Mouse (Mus musculus): ENCODE results near the gene Bap1.

The Bap1 gene

DNA sequence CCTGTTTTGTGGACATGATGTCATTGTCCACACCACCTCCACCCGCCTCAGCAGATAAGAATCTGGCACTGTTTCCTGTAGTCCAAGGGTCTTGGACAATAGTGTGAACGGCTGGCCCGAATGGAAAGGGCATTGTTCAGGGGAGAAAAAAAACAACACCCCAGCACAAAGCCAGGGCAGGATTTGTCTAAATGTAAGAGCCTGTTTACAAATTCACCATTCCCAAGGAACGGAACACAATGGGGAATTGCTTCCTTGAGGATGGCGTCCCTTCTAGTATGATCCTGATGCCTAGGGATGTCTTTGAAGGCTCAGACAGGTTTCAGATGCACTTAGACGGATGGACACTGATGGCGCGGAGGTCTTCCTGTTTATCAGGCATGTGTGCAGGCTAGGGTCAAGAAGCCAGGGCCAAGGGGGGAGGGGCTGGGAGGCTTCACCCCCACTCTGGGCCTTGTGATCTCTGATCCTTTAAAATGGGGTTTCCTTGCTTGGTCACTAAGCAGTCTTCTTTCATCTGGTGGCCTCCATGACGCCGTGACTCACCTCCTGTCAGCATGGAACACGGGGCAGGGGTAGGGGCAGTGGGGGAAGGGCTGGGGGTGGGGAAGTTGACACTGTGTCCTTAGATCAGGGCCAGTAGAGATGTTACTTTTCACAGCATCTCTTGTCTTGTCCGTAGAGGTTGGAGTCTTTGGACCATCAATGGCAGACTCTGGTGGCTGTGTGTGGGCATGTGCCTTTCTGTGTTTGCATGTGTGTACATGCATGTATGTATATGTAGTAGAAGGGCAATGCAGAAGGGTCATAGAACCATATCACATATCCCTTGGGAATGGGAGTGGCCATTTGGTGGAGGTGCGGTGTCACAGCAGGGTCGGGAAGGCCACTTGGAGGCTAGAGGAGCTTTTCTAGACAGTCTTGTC lies 17.9 kb upstream of the Bap1 start:
- CTCF ChIA-PET: interaction anchor here (0.6 kb wide), 1 partner anchor 26 kb away, joined by 3 read pairs; no protein-coding TSS in a partner anchor

DNA sequence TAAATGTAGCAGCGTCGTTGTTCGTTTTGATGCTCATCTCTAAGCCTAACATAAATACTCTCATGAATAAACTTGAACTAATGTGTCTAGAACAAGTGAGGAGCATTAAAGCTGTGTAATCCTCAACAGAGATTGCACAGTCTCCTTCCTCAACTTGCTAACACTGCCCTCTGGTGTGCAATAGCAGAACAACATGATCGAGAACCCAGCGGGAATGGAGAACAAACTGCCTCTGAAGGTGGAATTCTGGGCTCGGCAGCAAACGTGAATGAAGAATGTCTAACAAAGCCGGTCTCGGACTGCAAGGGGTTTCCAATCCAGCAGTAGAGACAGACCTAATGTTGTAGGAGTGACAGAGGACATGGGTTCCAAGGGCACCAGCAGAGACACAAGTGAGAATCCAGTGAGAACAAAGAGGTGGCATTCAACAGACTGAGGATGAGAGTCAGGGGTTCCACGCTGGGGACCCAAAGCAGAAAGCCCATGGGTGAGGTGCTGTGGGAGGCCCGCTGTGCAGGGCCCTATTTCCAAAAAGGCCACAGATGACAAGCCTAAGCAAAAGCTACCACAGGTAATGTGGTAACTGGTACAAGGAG lies 17.2 kb upstream of the Bap1 start:
- CTCF ChIA-PET: interaction anchor here (1.4 kb wide), 1 partner anchor 21 kb away, joined by 4 read pairs; no protein-coding TSS in a partner anchor

DNA sequence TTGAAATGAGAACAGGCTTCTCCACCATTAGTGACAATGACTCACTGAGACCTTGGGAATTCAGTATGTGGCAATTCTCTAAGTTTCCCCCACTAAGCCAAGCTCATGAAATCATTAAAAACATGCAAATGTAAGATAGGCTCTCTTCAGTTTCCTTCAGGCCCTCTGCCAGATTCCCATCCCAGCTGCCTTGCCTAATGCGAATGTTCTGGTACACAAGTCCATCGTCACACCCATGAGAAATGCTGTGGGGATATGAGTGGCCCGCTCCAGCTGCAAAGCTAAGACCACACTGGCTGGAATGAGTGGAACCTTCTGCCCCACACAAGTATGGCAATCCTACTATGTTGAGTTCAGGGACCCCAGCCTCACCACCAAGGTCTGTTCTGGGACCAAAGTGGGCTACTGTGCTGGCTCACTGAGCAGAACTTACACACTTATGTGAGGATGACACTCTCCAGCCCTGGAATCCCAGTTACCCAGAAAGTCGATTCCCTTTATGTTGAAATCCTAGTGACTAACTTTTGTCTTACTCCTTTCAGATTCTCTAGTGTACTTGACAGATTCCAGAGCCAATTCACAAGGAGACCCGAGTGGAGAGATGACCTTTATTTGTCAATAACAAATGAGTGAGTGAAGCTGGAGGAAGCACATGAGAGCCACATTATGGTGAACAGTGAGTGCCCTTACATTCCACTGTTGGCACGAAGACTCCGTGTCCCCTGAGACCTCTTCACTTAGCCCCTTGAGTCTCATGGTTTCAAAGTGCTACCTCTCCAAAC lies 14.0 kb upstream of the Bap1 start:
- CTCF ChIA-PET: no interaction called here

DNA sequence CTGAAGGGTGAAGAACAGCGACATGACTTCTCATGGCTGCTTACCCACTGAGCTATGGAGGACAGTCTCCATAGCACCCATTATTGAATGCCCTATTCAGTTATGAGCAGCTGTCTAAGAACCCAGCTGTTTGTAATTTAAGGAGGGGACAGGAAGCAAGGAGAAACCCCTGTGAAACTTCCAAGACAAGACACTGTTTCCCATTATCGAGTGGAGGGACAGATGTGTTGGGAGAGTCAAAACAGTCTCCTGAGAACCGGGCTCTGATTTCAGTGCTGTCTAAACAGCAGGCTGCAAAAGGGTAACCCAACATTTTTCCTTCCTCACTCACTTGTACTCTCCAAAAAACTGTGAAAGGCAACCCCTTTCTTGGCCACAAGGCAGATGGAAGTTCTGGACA lies 10.7 kb upstream of the Bap1 start:
- CTCF ChIA-PET: no interaction called here

DNA sequence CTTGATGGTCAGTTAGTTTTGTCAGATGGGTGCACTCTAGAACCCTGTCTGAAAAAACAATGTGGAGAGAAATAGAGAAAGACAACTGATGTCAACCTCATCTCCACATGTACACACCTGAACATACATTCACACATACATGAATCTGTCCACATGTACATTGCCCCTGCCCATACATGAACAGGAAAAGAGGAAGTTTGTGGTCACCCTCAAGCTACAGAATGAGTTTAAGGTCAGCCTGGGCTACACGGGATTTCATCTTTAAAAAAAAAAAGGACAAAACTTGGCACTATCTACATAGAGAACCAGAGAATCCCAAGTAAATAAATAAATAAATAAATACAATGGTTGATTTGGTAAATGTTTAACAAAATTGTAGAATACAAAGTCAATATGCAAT lies 6.5 kb upstream of the Bap1 start:
- CTCF ChIA-PET: no interaction called here

DNA sequence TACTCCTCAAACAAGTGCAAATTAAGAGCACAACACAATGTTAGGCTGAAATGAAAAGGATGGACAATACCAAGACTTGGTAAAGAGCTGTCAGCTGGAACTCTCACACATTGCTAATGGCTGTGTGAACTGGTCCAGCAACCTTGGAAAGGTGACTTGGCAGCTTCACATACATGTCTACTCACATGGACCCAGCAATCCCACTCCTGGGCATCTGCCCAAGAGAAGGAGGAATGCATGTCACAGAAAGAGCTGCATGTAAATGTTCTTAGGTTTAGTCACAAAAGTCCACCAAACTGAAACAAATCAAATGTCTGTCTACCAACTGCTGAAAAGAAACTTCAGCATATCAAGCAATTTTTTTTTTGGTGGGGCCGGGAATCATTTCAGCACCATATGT lies 5.3 kb upstream of the Bap1 start:
- CTCF ChIA-PET: no interaction called here

DNA sequence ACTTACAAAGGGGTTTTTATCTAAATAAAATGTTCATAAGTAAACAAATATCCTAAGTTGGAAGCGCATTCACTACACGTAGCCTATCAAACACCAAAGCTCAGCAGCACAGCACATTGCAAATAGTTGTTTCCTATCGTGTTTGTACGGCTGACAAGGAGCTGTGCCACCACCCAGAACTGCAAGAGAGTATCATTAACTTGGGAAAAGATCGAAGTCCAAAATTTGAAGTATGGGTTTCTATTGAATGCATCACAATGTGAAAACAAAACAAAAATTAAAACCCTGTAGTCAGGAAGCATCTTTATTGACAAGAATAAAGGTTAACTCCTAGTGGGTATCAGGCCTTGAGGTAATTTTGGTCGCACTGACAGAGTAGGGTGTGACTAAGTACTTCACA lies 2.9 kb upstream of the Bap1 start:
- CTCF ChIA-PET: no interaction called here

DNA sequence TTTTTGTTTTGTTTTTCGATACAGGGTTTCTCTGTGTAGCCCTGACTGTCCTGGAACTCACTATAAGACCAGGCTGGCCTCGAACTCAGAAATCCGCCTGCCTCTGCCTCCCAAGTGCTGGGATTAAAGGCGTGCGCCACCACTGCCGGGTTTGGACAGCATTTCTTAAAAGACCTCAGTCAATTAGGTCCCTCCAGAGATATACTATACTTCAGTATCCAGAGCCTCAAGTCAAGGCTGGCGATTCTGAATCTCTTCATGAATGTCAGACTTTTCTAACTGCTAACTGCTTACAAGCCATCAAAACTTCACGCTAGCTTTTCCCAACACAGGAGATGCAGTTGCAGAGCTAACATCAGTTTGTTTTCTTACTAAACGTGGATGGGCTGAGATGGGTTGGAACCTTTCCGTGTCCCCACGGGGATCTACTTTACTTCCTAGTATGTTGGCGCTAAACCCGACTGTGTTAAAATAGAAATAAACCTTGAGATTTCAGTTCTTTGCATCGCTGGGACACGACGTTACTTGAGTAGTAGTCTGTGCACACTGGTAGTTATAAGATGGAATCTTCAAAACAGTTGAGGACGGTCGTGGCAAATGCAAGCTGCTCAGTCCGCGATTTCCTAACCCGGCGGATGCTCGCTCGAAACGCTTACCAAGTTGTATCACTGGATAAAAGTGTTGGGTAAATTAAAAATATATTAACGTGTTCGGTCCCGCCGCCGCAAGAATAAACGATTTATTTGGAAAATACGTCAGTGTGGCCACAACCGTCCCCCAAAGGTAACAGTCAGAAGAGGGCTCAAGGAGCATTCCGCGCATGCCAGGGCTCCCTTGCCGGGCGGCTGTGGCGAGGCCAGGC lies 797 bp upstream of the Bap1 start:
- CTCF ChIA-PET: interaction anchor here (0.5 kb wide), 1 partner anchor 78 kb away, joined by 5 read pairs; no protein-coding TSS in a partner anchor

DNA sequence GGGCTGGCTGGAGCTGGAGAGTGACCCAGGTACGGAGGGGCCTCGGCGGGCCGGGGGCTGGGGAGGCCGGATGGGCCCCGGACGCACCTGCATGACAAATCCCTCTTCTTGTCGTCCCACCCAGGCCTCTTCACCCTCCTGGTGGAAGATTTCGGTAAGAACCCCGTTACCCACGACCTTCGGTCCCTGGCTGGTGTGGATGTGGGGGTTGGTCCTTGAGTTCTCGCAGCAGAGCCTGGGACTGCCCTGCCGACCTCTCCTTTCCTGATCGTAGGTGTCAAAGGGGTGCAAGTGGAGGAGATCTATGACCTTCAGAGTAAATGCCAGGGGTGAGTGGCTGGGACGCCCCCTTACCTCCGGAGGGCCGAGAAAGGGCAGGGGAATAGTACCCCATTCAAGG lies 376 bp downstream of the Bap1 start:
- CTCF ChIA-PET: no interaction called here

DNA sequence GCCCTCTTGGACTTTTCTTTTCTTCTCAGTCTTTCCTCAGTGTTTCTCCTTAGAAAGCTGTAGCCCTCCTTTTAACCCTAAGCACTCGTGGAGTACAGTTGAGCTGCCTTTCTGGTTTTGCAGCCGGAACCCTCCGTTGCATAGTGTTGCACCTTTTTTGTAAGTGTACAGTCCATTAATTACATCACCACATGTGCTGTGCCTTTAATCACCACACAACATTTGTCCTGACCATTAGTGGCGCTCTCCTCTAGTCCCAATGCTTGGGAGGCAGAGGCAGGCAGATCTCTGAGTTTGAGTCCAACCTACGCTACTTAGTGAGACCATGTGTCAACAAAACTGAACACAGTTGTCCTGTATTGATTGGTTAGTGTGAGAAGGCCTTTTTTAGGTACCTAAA lies 841 bp downstream of the Bap1 start:
- CTCF ChIA-PET: interaction anchor here (0.6 kb wide), 1 partner anchor 229 kb away, joined by 5 read pairs; no protein-coding TSS in a partner anchor

DNA sequence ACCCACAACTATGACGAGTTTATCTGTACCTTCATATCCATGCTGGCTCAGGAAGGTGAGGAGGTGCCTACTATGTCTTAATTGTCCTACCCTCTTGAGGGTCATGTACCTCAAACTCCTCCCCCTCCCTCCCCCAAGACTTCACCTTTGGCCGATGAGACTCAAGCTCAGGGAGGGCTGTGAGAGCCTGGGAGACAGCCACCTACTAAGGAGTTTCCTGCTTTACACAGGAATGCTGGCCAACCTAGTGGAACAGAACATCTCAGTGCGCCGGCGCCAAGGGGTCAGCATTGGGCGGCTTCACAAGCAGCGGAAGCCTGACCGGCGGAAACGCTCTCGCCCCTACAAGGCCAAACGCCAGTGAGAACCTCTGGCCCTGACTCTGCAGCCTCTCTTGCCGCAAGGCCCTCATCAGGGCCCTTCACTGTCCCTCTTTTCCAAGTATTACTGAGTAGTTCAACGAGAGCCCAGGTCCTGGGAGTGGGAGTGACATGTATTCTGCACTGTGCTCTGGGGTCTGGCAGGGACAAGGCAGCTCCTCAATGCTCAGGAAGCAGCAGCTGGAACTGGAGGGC lies 7.3 kb downstream of the Bap1 start:
- CTCF ChIA-PET: no interaction called here

DNA sequence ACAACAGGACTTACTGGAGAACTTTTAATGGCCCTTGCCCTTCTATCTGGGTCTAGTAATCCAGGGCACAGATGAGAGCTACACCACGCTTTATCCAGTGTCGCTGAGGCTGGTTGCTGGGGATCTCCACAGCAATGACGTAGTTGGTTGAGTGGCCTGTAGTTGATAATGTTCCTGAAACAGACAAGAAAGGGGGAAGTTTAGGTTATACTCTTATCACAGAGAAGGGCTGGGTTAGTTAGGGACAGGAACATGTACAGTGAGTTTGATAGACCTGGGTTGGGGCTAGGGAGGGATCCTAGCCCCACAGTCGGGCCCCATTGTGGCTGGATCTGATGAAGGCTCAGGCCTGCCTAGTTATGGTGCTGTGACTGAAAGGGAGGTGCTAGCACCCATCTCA lies 9.1 kb downstream of the Bap1 start:
- CTCF ChIA-PET: no interaction called here

DNA sequence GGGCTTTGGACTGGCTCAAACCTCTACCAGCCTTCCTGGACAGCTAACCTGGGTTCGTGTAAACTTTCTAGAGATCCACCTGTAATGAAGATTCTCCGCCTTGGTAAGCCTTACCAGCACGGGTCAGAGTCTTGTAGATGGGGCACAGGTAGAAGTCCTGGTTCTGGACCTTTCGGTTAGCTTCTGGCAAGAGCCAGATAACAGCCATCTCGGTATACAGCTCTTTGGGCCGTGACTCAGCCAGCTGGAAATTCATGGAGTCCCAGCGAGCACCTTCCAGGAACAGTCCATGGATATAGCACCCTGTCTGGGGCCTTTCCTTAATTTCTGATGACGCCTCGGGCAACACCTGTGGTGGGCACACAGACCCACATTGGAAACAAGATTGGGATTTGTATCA lies 9.7 kb downstream of the Bap1 start:
- CTCF ChIA-PET: no interaction called here

DNA sequence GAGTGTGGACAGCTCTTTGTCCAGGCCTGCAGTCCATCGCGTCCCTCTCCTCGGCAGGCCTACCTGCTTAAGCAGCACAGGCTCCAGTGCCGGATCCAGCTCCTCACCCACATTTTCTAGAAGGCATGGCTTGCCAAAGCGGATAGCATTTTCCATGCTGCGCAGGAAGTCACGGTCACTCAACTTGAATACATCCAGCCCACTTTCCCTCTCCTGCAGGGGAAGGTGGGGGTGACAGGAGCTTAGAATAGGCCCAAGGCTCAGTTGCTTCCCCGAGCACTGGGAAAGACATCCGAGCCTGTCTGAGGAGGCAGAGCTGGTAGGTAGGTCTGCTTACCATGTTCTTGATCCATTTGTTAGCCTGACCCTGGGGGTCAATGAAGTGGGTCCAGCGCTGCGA lies 16.4 kb downstream of the Bap1 start:
- CTCF ChIA-PET: interaction anchor here (0.9 kb wide), 1 partner anchor 10 kb away, joined by 4 read pairs; no protein-coding TSS in a partner anchor

DNA sequence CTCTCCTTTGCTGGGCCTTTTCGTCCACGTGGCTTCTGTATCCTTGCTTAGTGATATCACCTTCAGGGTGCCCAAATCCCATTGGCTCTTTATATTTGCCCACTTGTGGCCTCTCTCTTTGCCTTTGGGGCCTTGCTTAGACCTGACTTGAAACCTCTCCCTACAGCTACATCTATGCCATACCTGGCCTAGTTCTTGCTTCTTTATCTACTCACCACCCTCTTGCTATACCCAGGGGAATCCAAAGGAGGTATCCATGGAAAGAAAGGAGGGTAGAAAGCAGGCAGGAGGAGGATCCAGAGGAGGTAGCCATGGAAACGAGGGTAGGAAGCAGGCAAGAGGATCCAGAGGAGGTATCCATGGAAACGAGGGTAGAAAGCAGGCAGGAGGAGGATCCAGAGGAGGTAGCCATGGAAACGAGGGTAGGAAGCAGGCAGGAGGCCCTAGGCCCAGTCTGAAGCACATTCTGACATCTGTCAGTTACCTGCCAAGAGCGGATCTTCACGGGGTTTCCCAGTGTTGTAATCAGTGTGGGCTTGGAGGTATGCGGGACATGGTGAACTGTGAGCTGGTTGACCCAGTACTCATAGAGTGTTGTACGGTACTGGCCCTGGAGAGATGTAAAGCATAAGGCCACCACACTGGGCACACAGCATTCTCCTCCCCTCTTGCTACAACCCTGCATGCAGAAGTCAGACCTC lies 17.2 kb downstream of the Bap1 start:
- CTCF ChIA-PET: no interaction called here

DNA sequence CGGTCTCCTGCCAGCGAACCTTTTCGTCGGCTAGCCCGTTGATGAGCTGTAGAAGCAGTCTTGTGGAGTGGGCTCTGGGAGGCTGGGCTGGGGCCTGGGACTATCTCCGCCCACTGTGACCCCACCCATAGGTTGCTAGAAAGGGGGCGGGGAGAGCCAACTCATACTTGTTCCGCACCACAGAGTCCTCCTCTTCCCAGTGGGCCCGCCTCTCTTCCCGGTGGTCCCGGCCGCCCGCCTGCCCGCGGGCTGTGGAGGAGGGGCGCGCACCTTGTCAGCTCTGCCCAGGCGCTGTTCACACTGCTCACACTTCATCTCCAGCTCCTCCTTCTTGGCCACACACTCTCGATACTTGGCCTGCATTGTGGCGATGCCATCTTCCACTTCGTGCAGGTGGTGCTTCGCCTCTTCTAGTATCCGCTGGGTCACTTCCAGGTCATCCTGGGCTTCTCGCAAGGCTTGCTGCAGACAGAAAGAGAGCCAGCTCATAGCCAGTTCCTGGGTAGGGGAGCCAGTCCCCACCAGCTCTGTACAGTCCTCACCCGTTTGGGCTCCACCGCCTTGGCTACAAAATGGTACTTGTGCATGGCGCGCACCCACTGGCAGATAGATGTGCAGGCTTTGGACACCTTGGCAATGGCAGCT lies 18.3 kb downstream of the Bap1 start:
- CTCF ChIA-PET: no interaction called here

DNA sequence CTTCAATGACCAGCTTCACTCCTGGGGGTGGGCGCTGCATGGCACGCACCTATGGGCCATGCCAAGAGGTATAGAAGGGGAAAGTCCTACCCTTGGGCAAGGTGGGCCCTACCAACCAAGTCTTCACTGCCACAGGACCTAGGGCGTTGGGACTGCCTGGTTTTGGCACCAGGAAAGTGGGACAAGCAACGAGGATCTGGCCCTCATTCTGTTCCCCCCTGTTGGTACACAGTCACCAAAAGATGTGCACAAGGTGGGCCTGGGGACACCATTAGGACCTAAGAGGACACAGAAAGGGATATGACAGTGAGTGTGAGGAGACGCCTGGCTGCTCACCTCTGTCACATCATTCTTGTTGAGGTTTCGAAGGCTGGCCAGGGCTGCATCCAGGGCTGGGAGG lies 19.9 kb downstream of the Bap1 start:
- CTCF ChIA-PET: no interaction called here

DNA sequence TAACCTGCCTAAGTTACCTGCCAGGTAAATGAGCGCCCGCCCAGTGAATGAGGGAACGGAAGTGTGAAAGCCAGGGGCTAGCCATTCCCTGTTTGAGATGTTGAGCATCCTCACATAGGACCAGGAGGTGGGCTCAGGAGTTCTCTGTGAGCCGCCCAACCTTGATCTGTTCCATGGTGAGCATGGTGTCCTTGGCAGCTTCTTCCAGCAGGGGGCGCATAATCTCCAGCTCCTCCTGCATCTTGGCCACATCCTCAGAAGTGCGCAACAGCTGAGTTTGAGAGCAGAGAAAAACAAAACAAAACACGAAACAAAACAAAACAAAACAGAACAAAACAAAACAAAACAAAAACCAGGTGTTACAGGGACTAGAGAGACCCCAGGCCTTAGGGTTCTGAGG lies 20.9 kb downstream of the Bap1 start:
- CTCF ChIA-PET: no interaction called here

DNA sequence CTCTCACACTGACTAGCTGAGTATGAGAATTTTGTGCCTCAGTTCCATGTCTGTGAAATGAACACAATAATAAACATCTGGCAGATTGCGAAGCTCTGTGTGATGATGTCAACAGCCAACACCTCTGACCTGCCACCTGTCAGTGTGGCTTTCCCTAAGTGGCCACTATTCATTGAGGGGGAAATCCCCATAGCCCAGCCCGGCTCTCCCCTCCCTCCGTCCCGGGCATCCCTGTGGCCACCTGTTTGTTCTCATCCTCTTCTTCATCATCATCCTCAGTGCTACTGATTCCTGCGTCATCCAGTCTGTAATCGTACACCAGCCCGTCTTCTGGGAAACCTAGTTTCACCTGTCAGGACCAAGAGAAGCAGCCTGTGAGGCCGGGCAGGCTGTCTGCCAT lies 34.5 kb downstream of the Bap1 start:
- CTCF ChIA-PET: no interaction called here
